Comparison of ENCODE assay signal across 12 mouse cellular contexts in genomic region chr13:84950873-84951272, GRCm38 (mm10).
DNase-seq lines count a peak whose midpoint lies in the region; ATAC-seq and TF ChIP-seq lines count a peak whose summit lies in the region.
"Had no signal": no experiment of that assay in that cellular context is flagged by ENCODE, and none has a peak within 500 bp of the region (broad histone marks: within the 10 kb centered on the region; RNA-seq: fewer than 3 reads in every experiment).

No protein-coding gene starts in this region.

- H3K4me3 ChIP-seq in heart, adult 2 months, result no peak overlapping the region
- H3K4me3 ChIP-seq: limb, embryonic 13.5 days had no signal

- no peak for DNase-seq in heart, adult 2 months
- DNase-seq in heart, postnatal 10 days, result no peak
- DNase-seq in thymus, postnatal 14 days, result peak; percentile 3
- no peak for DNase-seq in thymus, postnatal 36 days
- DNase-seq in embryo, embryonic 11 days, result peak; percentile 46
- no peak for DNase-seq in right cerebral cortex, postnatal 25 days
- DNase-seq in left cerebral cortex, adult 11 months (ENCODE audit: low spot score), result no peak
- DNase-seq: kidney, postnatal 10 days; right cerebral cortex, postnatal 4 days; thymus, postnatal 25 days had no signal

- no peaks in the 10 kb centered on the region for H3K79me2 ChIP-seq in heart, adult 2 months (replicated peaks; ENCODE audit: control insufficient read depth, insufficient read depth, low read length)

- intact Hi-C loops in heart, adult 2 months (cut with DNase I), result no loop called here
- intact Hi-C loops in heart, postnatal 10 days (cut with DNase I), result no loop called here

- H3K9ac ChIP-seq in heart, adult 2 months (ENCODE audit: low read depth, low read length), result no peak overlapping the region
- H3K9ac ChIP-seq: limb, embryonic 13.5 days had no signal

- no peak overlapping the region for H3K27ac ChIP-seq in heart, adult 2 months
- H3K27ac ChIP-seq: limb, embryonic 13.5 days had no signal

- no peak for TF ChIP-seq EP300 in heart, adult 2 months (IDR thresholded peaks at IDR 0.05; ENCODE audit: insufficient read depth, low read depth, low read length)

- no peaks in the 10 kb centered on the region for H3K4me1 ChIP-seq in heart, adult 2 months (ENCODE audit: control insufficient read depth, insufficient read depth, low read length)
- H3K4me1 ChIP-seq: limb, embryonic 13.5 days had no signal

- ATAC-seq in erythroblast, adult 5-6 weeks (replicated peaks; ENCODE audit: low FRiP score, poor library complexity, severe bottlenecking), result no peak

- H3K27me3 ChIP-seq in heart, adult 2 months (ENCODE audit: control insufficient read depth, insufficient read depth, low read length), result no peaks in the 10 kb centered on the region
- H3K27me3 ChIP-seq: limb, embryonic 13.5 days had no signal

- TF ChIP-seq POLR2A in heart, adult 2 months (IDR thresholded peaks at IDR 0.05; ENCODE audit: insufficient read depth, low read depth, low read length), result no peak

- no peaks in the 10 kb centered on the region for H3K36me3 ChIP-seq in heart, adult 2 months (ENCODE audit: control insufficient read depth, insufficient read depth, low read length)
- H3K36me3 ChIP-seq: limb, embryonic 13.5 days had no signal

- 39% methylated on average over 1 of the region's 1 CpGs for WGBS in heart, adult 2 months

- TF ChIP-seq CTCF in heart, adult 2 months (IDR thresholded peaks at IDR 0.05), result peak; percentile 12; the same call in 1 of the 2 replicates

Comparison
In these comparisons a context has a peak if more than half of its experiments do, and no peak if none do; other contexts are left out.
1. DNase-seq: peak in thymus, postnatal 14 days (single experiment) and embryo, embryonic 11 days (single experiment); none in heart, adult 2 months (0 of 2), heart, postnatal 10 days (0 of 2), thymus, postnatal 36 days (0 of 2), right cerebral cortex, postnatal 25 days (single experiment) and left cerebral cortex, adult 11 months (single experiment).